Mouse (Mus musculus) spleen, postnatal 36 days (tissue): ENCODE data around the gene F2rl2.

ENCODE experiments used
- DNase-seq, 2 experiments: peaks; one replicate each; pipeline ENCODE4 v3.0.0; 2022; ENCODE audit warnings: low spot score in 2 of 2, mixed read lengths in 1 of 2

F2rl2 gene

DNA sequence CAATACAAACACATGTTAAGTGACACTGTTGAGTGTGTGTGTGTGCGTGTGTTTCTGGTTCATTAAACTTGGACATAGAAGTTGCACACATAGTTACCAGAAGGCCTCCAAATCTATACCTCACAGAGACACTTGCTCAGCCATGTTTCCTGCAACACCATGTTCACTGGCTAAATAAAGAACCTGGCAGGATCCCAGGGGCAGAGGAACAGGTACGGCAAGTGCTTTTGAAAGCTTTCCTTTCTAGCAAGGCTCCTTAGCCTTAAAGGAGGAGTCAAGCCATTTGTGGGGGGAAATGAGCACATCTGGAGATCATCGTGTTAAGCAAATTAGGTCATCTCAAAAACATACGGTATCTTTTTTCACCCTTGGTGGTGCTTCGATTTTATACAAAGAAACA, 6.7 kb downstream of the F2rl2 start:
- no peak for DNase-seq

GRCm38 (mm10) chr13:95705589-95705988, 8.9 kb downstream of the F2rl2 start:
- DNase-seq = no peak

DNA sequence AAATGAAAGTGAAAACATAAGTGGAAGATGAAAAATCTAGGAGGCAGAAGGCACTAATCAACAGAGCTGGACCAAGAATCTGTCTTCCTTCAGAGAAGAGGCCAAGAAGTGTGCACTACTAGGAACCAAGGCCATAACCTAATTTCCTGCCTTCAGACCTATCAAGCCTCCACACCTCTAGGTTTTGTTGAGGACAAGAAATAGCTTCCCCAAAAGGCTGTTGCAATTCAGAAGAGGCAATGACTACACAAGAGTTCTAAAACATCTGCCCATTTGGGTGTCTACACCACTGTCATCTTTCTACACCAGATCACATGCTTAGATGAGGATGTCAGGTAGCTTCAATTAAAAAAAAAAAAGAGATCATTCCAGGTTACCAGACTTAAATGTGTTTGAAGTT, 15.4 kb downstream of the F2rl2 start:
- no peak for DNase-seq

DNA sequence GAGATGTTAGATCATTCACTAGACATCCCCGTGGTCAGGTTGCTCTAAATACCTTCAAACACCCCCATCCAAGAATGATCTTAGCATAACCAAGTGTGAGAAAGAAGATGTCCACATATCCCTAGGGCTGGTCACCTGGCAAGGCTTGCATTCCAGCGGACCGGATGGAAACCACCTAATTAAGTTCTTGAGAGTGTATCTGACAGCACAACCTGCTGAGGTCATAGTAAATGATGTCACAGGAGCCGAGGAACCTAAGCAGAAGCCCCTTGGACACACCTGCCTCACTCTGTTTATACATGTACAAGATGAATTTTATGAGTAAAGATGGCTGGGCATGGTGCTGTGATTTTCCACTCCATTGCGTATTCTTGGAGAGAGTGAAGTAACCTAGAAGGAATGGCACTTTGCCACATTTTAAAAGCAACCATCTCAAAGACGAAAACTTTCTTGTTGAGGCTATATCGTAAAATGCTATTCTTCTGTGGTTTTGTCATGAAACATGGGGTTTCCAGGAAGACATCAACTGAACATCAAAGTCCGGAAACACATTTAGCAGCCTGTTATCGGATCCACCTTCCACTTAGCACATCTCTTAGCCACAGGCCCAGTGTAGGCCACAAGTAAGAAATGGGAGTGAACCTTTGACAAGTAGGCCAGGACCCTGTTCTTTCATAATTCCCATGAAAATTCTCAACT, 16.1 kb downstream of the F2rl2 start:
- DNase-seq = no peak

- DNase-seq = no peak
Measured at GRCm38 (mm10) chr13:95714271-95714975, 17.8 kb downstream of the F2rl2 start.

- DNase-seq = no peak
Measured at GRCm38 (mm10) chr13:95715356-95715755, 18.7 kb downstream of the F2rl2 start.

DNA sequence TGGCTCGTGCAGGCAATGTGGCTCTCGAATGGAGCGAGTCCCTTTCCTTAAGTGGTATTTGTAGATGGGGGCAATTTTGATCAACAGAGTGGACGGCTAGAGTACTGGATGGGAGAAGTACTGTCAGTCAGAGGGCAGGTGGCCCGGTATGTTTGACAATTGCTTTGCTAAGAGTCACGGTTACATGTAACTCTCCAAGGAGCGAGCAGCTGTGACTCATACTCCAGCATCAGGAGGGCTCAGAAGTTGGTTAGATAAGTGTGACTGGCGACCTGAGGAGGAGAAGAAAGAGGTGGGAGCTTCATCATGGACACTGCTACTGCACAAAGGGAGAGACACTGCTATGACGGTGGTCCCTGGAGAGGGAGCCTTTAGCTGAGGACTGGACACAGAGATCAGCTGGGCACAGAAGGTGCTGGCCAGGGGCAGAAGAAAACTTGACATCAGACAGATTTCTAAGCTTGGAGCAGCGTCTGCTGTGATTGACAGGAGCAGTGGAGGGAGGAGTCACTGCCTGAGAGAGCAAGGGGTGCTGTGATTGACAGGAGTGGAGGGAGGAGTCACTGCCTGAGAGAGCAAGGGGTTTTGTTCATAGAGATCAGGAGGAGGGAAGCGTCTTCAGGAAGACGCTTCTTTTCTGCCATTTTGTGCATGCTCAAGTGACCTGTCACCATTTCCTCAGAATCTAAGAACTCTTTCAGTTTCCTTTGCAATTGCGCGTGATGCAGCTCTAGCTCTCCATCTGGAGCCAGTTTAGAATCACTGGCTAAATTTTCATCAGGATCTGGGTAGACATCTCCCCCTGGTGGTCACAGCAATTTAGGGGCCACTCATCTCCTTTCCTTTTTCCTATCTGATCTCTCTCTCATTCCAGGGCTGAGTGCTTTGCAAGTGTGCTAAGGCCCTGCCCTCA, 22.9 kb downstream of the F2rl2 start:
- peak; percentile 31 to 55 for DNase-seq

GRCm38 (mm10) chr13:95730491-95730890, 33.8 kb downstream of the F2rl2 start:
- DNase-seq = no peak

- no peak for DNase-seq
Measured at GRCm38 (mm10) chr13:95739651-95740050, 43.0 kb downstream of the F2rl2 start.

- DNase-seq = no peak
Measured at GRCm38 (mm10) chr13:95741813-95742689, 45.4 kb downstream of the F2rl2 start.

- DNase-seq = no peak
Measured at GRCm38 (mm10) chr13:95742881-95743466, 46.3 kb downstream of the F2rl2 start.

GRCm38 (mm10) chr13:95745451-95745850, 48.8 kb downstream of the F2rl2 start:
- no peak for DNase-seq

DNA sequence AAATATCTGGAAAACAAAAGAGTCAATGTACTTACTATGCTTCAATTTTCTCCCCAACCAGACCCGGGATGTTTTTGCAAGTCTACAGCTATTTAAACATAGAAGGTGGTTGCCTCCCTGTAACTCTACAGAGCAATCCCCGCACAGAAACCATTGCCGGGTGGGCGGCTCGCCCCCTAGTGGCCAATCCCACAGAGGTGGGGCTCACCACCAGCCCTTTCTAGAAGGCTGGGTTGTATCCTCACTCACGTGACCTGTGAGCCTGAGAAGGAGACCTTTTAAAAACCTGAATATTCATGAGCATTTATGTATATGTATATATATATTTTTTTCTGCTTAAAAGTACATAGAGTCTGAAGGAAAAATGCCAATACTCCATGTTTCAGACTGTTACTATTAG, 49.9 kb downstream of the F2rl2 start:
- peak; percentile 25 to 31 for DNase-seq

DNA sequence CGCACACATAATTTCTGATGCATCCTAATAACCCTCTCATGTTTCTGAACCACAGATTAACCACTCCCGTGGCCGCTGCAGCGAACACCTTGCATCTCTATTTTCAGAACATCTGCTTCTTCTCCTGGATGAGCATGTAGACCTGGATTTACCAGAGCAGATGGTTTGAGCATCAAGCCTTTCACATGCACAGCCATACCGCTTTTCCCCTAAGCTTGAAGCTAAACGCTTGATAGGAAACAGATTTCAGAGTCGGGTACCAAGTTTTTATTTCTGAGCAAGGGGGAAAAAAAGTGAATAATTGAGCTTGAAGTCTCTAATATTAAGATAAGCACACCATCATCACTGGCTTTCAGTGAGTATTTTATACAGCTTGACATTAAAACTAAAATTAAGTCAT, 50.4 kb downstream of the F2rl2 start:
- DNase-seq = no peak

DNA sequence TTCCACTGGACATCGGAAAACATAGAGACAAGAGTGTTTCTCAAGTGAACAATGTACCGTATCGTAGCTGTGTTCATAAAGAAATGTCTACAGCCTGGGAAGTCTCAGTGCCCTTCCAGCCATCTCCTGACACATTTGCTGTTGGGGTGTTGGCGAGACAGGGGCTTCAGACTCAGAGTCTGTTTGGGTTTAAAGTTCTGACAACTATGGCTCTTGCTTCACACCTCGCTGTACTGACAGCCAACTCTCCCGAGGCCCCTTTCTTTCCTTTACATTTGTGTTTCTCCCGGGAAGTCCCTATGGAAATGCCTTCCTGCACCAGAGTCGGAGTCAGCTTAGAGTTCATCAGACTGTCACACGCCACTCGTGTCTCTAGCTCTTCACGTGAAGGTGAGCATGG, 50.9 kb downstream of the F2rl2 start:
- DNase-seq = no peak
